Mouse (Mus musculus) limb, embryonic 12.5 days (tissue): ENCODE results near the gene Rabl6. TPM values are rescaled to one million over a fixed set of nuclear protein-coding genes. Genes with fewer than 3 reads are reported as not detected.

Experiments
- ATAC-seq: fragments of 200-750 bp; cut with Nextera tagmentation; 2 replicates; pipeline ENCODE4 v1.8.0; 2017; ENCODE audit warnings: low read depth, moderate TSS enrichment; ENCODE audit not compliant: insufficient number of reproducible peaks, insufficient read depth, low FRiP score, low TSS enrichment
- H3K27ac ChIP-seq: fragments of 300-500 bp; sonication (generic); 2 replicates; pipeline ENCODE4 v1.5.1; 2016; ENCODE audit warnings: mild to moderate bottlenecking, moderate library complexity
- H3K27me3 ChIP-seq: fragments of 300-500 bp; sonication (generic); 2 replicates; pipeline ENCODE4 v1.6.1; 2016; ENCODE audit warnings: mild to moderate bottlenecking, moderate library complexity
- H3K36me3 ChIP-seq: fragments of 300-500 bp; sonication (generic); 2 replicates; pipeline ENCODE4 v1.6.1; 2016; ENCODE audit warnings: mild to moderate bottlenecking, moderate library complexity
- H3K4me1 ChIP-seq: fragments of 300-500 bp; sonication (generic); replicated peaks from 2 replicates; pipeline ENCODE4 v1.6.1; 2016
- H3K4me2 ChIP-seq: fragments of 300-500 bp; sonication (generic); 2 replicates; pipeline ENCODE4 v1.6.1; 2016; ENCODE audit warnings: mild to moderate bottlenecking, moderate library complexity
- H3K4me3 ChIP-seq: fragments of 300-500 bp; sonication (generic); replicated peaks from 2 replicates; pipeline ENCODE4 v1.5.1; 2016; ENCODE audit warnings: mild to moderate bottlenecking
- H3K9ac ChIP-seq: fragments of 300-500 bp; sonication (generic); replicated peaks from 2 replicates; pipeline ENCODE4 v1.6.1; 2016; ENCODE audit warnings: mild to moderate bottlenecking, moderate library complexity
- H3K9me3 ChIP-seq: fragments of 300-500 bp; sonication (generic); 2 replicates; pipeline ENCODE4 v1.6.1; 2016; ENCODE audit warnings: mild to moderate bottlenecking, moderate library complexity
- WGBS: fragments of 180-500 bp; shearing (Covaris S2); methylation state at CpG from one replicate; pipeline ENCODE4 v1.1.7; 2016; 5-methylcytosine and 5-hydroxymethylcytosine counted together
- polyA plus RNA-seq: library from polyadenylated mRNA; unstranded; fragments of >200 nt; fragmentation: Nextera tagmentation; extraction: Ambion mirVana; gene quantifications from 2 replicates; pipeline ENCODE4 v1.2.1, GENCODE M21; 2016

The Rabl6 gene
- polyA plus RNA-seq, 1 experiment from 2014 or later = 81.3 TPM

DNA sequence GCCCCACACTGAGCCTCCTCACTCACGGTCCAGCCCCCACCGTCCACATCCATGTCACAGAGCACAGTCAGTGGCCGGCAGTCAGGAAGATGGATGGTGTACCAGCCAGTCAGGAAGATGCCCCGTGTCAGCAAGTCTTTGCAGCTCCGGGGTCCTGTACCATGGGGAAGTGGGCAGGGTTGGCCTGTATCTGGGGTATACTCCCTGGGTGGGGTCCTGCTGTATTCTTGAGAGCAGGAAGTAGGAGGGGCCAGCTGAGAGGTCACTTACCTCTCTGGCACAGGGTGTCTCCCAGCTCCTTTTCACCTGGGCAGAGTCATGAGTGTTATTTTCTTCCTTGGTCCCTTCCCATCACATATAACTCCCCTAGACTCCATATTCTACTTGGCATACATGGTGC lies 17.7 kb upstream of the Rabl6 start:
- WGBS = 58% methylated on average over 5 of the region's 5 CpGs
- H3K4me3 ChIP-seq = no peak overlapping the region
- no peaks in the 10 kb centered on the region for H3K9me3 ChIP-seq
- H3K36me3 ChIP-seq = no peaks in the 10 kb centered on the region
- peaks cover 11% of the 10 kb centered on the region for H3K4me1 ChIP-seq
- H3K9ac ChIP-seq = no peak overlapping the region
- H3K4me2 ChIP-seq = no peak overlapping the region
- H3K27ac ChIP-seq = no peak overlapping the region
- no peak for ATAC-seq
- 0 out of 2 replicates have a peak, but pooled peaks cover 1% of the 10 kb centered on the region for H3K27me3 ChIP-seq

DNA sequence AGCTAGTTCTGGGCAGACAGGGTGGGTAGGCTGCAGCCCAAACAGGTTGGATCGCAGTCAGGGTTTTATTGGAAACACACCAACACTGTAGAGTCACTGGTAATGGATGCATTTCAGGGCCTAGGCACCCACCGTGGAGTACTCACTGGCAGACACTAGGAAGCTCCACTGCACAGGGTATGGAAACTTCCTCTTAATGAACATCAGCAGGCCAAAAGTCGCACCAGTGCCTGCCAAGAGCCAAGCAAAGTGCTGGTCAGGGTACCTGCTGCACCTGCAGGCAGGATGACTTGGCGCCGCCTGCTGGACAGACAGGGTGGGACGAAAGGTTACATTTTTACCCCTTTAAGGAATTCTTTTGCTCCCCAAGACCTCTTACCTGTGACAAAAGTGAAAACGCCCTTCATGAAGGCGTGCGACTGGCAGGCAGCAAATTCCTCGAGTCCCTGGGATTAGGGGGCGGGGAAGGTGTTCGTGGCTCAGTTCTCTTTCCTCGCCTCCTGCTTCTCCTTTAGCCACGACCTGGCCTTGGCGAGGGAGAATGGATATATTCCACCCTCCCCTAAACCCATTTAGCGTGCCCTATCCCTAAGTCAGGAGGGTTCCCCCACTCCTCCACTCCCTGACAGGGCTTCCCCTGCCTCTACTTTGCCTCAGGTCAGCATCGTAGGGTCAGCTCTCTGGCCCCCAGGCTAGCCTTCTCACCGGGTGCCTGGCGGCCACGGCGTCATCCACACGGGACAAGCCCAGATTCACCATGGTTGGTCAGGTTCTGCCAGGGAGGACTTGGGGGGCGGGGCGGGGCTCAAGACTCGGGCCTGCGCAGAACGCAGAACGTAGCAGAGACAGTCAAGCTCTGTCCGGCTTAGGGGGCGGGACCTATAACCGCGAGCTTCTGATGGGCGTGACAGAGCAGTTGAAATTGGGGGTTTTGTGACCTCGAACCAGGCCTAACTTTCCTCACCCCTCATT lies 13.2 kb upstream of the Rabl6 start, which contains the start of gene Tmem141:
Gene Tmem141 (minus strand): TSS at position 777 of the 972 bp plus-strand sequence.
- Histone ChIP-seq H3K9me3 (no peaks in the 10 kb centered on the region), H3K4me1 (peaks cover 12% of the 10 kb centered on the region), H3K27me3 (peaks cover 40% of the 10 kb centered on the region), H3K9ac (peak within 1 kb of the TSS; percentile 65), H3K4me3 (peak within 1 kb of the TSS; percentile 53), H3K27ac (peak within 1 kb of the TSS; percentile 66), H3K4me2 (peak within 1 kb of the TSS; percentile 78), H3K36me3 (no peaks in the 10 kb centered on the region)
- peak; percentile 89 for ATAC-seq
- 5% methylated on average over 34 of the region's 34 CpGs for WGBS

DNA sequence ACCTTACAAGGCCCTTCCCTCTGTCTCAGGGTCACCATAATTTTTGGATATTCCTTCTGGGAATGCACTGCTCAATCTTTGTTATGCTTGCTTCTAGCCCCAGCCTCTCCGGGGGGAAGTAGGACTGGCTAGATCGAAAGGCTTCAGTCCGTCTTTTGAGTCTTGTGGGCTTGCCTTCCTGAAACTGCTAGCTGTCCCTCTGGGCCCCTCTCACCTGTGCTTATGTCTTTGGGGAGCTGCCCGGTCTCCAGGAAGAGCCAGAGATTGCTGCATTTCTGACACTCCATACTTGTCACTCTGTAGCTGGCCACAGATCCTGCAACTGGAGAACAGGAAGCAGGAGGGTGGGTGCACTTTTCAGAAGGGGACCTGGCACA lies 12.5 kb upstream of the Rabl6 start:
- Histone ChIP-seq H3K9me3 (no peaks in the 10 kb centered on the region), H3K4me3 (no peak overlapping the region; the same call in 1 of the 2 replicates), H3K4me1 (peaks cover 19% of the 10 kb centered on the region), H3K27me3 (peaks cover 46% of the 10 kb centered on the region), H3K27ac (no peak overlapping the region), H3K36me3 (no peaks in the 10 kb centered on the region), H3K9ac (no peak overlapping the region; the same call in 1 of the 2 replicates), H3K4me2 (peak overlapping the region; percentile 78)
- no peak for ATAC-seq
- WGBS = 86% methylated on average over 4 of the region's 4 CpGs

DNA sequence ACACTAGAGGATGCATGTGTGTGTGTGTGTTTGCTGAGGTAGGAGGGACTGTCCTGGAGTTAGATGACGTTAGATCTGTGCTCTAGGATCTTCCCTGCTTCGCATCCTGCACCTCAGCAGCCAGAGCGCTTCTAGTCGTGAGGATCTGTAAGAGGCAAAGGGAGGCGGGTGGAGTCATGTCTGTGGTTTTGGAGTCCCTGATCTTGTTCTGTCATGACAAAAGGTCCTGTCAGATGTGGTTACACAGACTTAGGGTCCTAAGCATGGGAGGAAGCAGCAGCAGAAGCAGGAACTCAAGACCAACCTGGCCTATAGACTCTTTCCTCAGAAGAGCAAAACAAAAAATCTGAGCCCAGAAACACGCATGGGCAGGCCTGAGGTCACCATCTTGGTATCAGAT lies 12.1 kb upstream of the Rabl6 start:
- Histone ChIP-seq H3K4me1 (peaks cover 20% of the 10 kb centered on the region), H3K9me3 (no peaks in the 10 kb centered on the region), H3K4me2 (no peak overlapping the region), H3K4me3 (no peak overlapping the region), H3K36me3 (no peaks in the 10 kb centered on the region), H3K9ac (0 out of 2 replicates have a peak overlapping the region, but pooled peaks have one; percentile 8), H3K27ac (no peak overlapping the region), H3K27me3 (peaks cover 51% of the 10 kb centered on the region)
- WGBS = 81% methylated on average over 6 of the region's 6 CpGs
- no peak for ATAC-seq

DNA sequence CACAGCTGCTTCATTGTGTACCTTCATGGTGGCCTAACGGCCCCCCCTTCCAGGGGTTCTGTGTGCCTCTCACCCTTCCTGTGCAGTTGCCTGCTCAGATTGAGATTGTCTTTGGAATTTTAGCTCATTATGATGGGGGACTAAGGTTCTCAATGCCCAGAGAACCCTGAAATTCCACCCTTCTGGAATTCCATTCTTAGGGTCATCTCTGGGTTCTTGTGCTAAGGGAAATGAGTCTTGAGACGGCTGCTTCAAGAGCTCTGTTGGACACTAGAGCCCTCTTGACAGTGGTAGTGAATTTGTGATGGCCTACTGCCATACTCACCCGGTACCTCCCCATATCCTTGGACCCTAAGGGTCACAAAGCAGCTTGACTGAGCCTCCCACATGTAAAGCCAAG lies 9.3 kb upstream of the Rabl6 start, which contains the start of gene Ccdc183:
Gene Ccdc183 (minus strand): TSS at position 101 of the 400 bp plus-strand sequence.
- ATAC-seq = no peak
- H3K9ac ChIP-seq = no peak within 1 kb of the TSS
- no peaks in the 10 kb centered on the region for H3K9me3 ChIP-seq
- peak within 1 kb of the TSS; percentile 16; the same call in 1 of the 2 replicates for H3K4me3 ChIP-seq
- H3K4me2 ChIP-seq = no peak within 1 kb of the TSS
- H3K27me3 ChIP-seq = peaks cover 79% of the 10 kb centered on the region
- no peaks in the 10 kb centered on the region for H3K36me3 ChIP-seq
- WGBS = 81% methylated on average over 3 of the region's 3 CpGs
- no peak within 1 kb of the TSS for H3K27ac ChIP-seq
- H3K4me1 ChIP-seq = peaks cover 20% of the 10 kb centered on the region

DNA sequence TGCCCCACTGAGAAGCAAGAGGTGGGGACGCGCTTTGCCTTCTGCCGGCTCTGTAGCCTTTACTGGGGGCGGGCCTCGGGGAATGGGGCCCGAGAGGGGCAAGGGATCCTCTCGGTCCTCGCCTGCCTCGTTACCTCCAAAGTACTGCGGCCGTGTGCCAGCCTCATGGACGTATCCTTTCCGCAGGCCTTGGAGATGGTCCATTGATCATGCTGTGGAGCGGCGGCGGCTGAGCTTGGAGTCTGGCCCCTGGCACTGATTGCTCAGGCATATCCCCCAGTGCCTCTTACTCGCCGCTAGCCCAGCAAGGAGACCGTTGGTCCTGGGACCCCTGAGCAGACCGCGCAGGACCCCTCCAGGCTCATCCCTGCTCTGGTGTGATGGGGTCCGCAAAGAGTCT lies 8.1 kb upstream of the Rabl6 start:
- H3K27me3 ChIP-seq = peaks cover 88% of the 10 kb centered on the region
- peak overlapping the region; percentile 32; the same call in 1 of the 2 replicates for H3K9ac ChIP-seq

DNA sequence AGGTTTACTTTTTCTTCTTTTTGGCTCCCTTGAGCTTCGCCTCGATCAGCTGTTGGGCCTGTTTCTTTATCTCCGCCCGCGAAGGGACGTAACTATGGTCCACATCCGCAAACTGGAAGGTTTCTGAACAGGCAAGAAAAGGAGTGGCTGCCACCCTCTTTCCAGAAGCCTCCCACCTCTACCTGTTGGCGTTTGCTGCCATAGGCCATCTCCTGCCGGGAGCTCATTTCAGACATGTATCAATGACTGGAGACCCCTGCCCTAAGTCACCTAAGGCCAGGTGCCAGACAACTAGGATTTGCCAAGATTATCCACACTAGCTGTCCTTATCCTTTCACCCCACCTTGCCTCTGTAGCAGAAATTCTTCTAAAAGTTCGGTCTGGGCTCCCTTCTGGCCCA lies 350 bp upstream of the Rabl6 start:
- Histone ChIP-seq H3K27me3 (peaks cover 20% of the 10 kb centered on the region), H3K36me3 (peaks cover 8% of the 10 kb centered on the region), H3K4me1 (peaks cover 17% of the 10 kb centered on the region), H3K9ac (peak overlapping the region; percentile 94), H3K4me3 (peak overlapping the region; percentile 97), H3K27ac (peak overlapping the region; percentile 75), H3K9me3 (no peaks in the 10 kb centered on the region), H3K4me2 (peak overlapping the region; percentile 61)
- ATAC-seq = peak; percentile 27; the same call in 1 of the 2 replicates
- 66% methylated on average over 10 of the region's 10 CpGs for WGBS

More for the DNA sequence above, 8.1 kb upstream of the Rabl6 start:
- WGBS = 19% methylated on average over 22 of the region's 22 CpGs
- H3K36me3 ChIP-seq = no peaks in the 10 kb centered on the region
- peak overlapping the region; percentile 16 for H3K4me3 ChIP-seq
- no peak for ATAC-seq
- H3K9me3 ChIP-seq = no peaks in the 10 kb centered on the region
- peak overlapping the region; percentile 35 for H3K4me2 ChIP-seq
- H3K4me1 ChIP-seq = peaks cover 13% of the 10 kb centered on the region
- H3K27ac ChIP-seq = no peak overlapping the region

DNA sequence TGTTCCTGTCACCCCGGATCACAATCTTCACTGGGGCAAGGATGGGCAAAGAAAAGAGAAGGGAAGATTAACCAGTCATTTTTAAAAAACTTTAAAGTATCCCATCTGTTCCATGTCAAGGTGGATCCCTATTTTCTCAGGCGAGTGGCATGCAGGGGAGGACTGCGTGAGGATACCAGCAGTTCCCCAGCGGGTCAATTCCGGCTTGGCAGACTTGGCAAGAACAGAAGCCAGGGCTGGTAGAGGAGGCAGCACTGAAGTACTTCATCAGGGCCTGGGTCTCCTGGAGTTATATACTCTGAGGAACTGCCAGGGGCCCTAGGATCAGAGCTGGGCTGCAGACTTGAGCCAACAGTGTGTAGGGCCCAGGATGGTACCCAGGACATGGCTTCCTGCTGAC lies 5.8 kb downstream of the Rabl6 start:
- Histone ChIP-seq H3K27me3 (no peaks in the 10 kb centered on the region), H3K4me2 (no peak overlapping the region), H3K9ac (no peak overlapping the region), H3K4me1 (peaks cover 12% of the 10 kb centered on the region), H3K9me3 (no peaks in the 10 kb centered on the region), H3K36me3 (peaks cover 70% of the 10 kb centered on the region), H3K4me3 (no peak overlapping the region), H3K27ac (no peak overlapping the region)
- no peak for ATAC-seq
- 90% methylated on average over 5 of the region's 5 CpGs for WGBS

DNA sequence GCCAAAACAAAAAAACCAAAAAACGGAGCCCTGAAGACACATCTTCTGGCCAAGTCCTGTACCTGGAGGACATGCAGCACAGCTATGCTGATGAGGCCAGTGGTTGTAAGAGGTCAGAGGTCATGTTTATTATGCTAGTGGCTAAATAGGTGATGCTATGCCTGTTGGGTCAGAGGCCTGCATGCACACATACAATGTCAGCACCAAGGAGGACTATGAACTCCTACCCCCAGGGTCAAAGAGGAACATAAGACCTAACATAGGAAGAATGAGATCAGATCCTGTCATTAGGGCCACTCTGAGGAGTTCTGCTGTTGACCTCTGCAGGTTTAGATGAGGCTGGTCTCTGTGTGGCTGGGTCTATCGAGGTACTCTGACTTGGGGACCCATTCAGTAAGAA lies 8.3 kb downstream of the Rabl6 start:
- no peak for ATAC-seq
- H3K27ac ChIP-seq = no peak overlapping the region
- no peak overlapping the region for H3K4me3 ChIP-seq
- H3K36me3 ChIP-seq = peaks cover 95% of the 10 kb centered on the region
- no peak overlapping the region for H3K4me2 ChIP-seq
- no peaks in the 10 kb centered on the region for H3K4me1 ChIP-seq
- H3K27me3 ChIP-seq = no peaks in the 10 kb centered on the region
- H3K9me3 ChIP-seq = no peaks in the 10 kb centered on the region
- WGBS = 86% methylated on average over 2 of the region's 2 CpGs
- H3K9ac ChIP-seq = no peak overlapping the region

DNA sequence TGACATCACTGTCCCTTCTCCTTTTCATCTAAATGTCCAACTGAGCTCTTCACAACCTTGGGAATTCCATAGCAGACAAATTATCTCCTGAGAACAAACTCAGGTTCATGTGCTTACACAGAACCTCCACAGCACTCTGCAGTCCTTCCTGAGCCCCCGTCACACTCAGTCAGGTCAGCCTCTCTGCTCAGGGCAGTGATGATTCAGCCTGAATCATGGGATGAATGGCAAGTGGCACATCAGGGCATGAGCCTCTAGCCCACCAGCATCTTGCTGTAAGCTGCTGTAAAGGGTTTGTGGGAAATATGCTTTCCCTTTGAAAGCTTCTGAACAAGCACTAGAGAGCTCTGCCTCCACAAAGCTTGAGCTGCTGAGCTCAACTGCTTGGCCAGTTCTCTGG lies 9.6 kb downstream of the Rabl6 start:
- ATAC-seq = no peak
- WGBS = 91% methylated on average over 1 of the region's 1 CpGs
- Histone ChIP-seq H3K4me1 (no peaks in the 10 kb centered on the region), H3K36me3 (peaks cover 95% of the 10 kb centered on the region), H3K4me3 (no peak overlapping the region), H3K27me3 (no peaks in the 10 kb centered on the region), H3K9ac (no peak overlapping the region), H3K9me3 (no peaks in the 10 kb centered on the region), H3K4me2 (no peak overlapping the region), H3K27ac (no peak overlapping the region)

DNA sequence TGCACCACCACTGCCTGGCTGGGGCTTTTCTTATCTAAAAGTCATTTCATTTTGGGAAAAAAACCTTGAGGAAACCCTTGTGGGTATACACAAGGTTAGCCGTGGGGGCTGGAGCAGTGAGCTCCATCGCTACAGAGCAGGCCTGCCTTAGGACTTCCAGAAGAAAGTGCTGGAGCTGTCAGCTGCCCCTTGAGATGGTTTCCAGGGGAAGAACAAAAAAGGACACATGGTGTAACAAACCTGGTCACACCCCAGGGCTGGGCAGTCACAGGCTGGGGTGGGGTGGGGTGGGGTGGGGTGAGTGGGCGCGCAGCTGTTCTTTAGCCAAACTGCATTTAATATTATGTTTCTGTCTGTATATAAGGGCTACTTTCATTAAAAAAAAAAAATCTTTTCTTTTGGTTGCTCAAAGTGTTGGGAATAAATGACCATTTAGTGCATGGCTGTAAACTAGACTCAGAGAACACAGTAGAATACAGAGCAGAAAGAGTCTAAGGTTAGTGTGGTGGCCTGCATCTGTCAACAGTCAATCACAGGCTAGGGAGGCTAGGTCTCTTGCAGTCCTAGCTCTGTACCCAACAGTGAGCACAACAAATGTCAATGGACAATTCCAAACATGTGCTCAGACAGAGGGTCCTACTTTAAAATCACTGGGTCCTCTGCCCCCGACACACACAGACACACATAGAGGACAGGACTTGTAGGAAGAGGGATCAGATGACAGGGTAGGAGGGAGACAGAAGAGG lies 11.4 kb downstream of the Rabl6 start:
- no peak for ATAC-seq
- Histone ChIP-seq H3K36me3 (peaks cover 95% of the 10 kb centered on the region), H3K9ac (no peak overlapping the region)

More for the DNA sequence above, 11.4 kb downstream of the Rabl6 start:
- H3K27me3 ChIP-seq = no peaks in the 10 kb centered on the region
- no peak overlapping the region for H3K27ac ChIP-seq
- H3K4me3 ChIP-seq = no peak overlapping the region
- no peaks in the 10 kb centered on the region for H3K9me3 ChIP-seq
- WGBS = 95% methylated on average over 5 of the region's 5 CpGs
- H3K4me1 ChIP-seq = no peaks in the 10 kb centered on the region
- no peak overlapping the region for H3K4me2 ChIP-seq
